Mouse (Mus musculus) kidney, embryonic 14.5 days (tissue): ENCODE measurements at regions not wholly inside any gene's neighbourhood (a gene's known extent, or its start where the extent isn't known, plus 50 kb on each side); places are given as distances from the start of the nearest gene placed in this dataset.

ENCODE experiments used
- ATAC-seq: fragments of 200-750 bp; cut with Nextera tagmentation; 2 replicates; pipeline ENCODE4 v1.8.0; 2017; ENCODE audit warnings: moderate number of reproducible peaks, mild to moderate bottlenecking, moderate TSS enrichment, moderate library complexity; ENCODE audit not compliant: low FRiP score, low TSS enrichment
- H3K27ac ChIP-seq: fragments of 300-500 bp; sonication (generic); 2 replicates; pipeline ENCODE4 v1.5.1; 2014; ENCODE audit warnings: low read depth, mild to moderate bottlenecking, low read length, moderate library complexity, mixed read lengths
- H3K27me3 ChIP-seq: fragments of 300-500 bp; sonication (generic); 2 replicates; pipeline ENCODE4 v1.6.1; 2014; ENCODE audit warnings: mild to moderate bottlenecking, low read length; ENCODE audit not compliant: control insufficient read depth, insufficient read depth
- H3K36me3 ChIP-seq: fragments of 300-500 bp; sonication (generic); 2 replicates; pipeline ENCODE4 v1.6.1; 2014; ENCODE audit warnings: low read length, mixed read lengths; ENCODE audit not compliant: control insufficient read depth, insufficient read depth
- H3K4me1 ChIP-seq: fragments of 300-500 bp; sonication (generic); 2 replicates; pipeline ENCODE4 v1.6.1; 2014; ENCODE audit warnings: low read length, mixed read lengths; ENCODE audit not compliant: control insufficient read depth, insufficient read depth
- H3K4me2 ChIP-seq: fragments of 300-500 bp; sonication (generic); replicated peaks from 2 replicates; pipeline ENCODE4 v1.6.1; 2014; ENCODE audit warnings: low read depth, mild to moderate bottlenecking, low read length
- H3K4me3 ChIP-seq: fragments of 300-500 bp; sonication (generic); 2 replicates; pipeline ENCODE4 v1.5.1; 2014; ENCODE audit warnings: mild to moderate bottlenecking, low read length
- H3K9ac ChIP-seq: fragments of 300-500 bp; sonication (generic); 2 replicates; pipeline ENCODE4 v1.6.1; 2014; ENCODE audit warnings: low read depth, mild to moderate bottlenecking, low read length, moderate library complexity
- H3K9me3 ChIP-seq: fragments of 300-500 bp; sonication (generic); 2 replicates; pipeline ENCODE4 v1.6.1; 2016; ENCODE audit warnings: low read length; ENCODE audit not compliant: control insufficient read depth
- WGBS: fragments of 180-500 bp; shearing (Covaris S2); extraction: QIAGEN DNeasy Blood & Tissue Kit; methylation state at CpG from one replicate; pipeline ENCODE4 v1.1.7; 2014; 5-methylcytosine and 5-hydroxymethylcytosine counted together

- H3K4me3 ChIP-seq = no peak overlapping the region
- H3K36me3 ChIP-seq = no peaks in the 10 kb centered on the region
- no peak overlapping the region for H3K9ac ChIP-seq
- no peaks in the 10 kb centered on the region for H3K9me3 ChIP-seq
- no peaks in the 10 kb centered on the region for H3K4me1 ChIP-seq
- H3K27ac ChIP-seq = no peak overlapping the region
- no peak for ATAC-seq
- no peak overlapping the region for H3K4me2 ChIP-seq
- 71% methylated on average over 2 of the region's 2 CpGs for WGBS
- H3K27me3 ChIP-seq = no peaks in the 10 kb centered on the region
Observed at GRCm38 (mm10) chr12:97475751-97476150, 783.5 kb downstream of the Galc start.

- H3K9ac ChIP-seq = no peak overlapping the region
- no peak overlapping the region for H3K4me2 ChIP-seq
- H3K27me3 ChIP-seq = no peaks in the 10 kb centered on the region
- no peaks in the 10 kb centered on the region for H3K4me1 ChIP-seq
- ATAC-seq = no peak
- no peaks in the 10 kb centered on the region for H3K36me3 ChIP-seq
- no peaks in the 10 kb centered on the region for H3K9me3 ChIP-seq
- H3K4me3 ChIP-seq = no peak overlapping the region
- 48% methylated on average over 3 of the region's 3 CpGs for WGBS
- H3K27ac ChIP-seq = no peak overlapping the region
Observed at GRCm38 (mm10) chr12:97469183-97469582, 790.1 kb downstream of the Galc start.

GRCm38 (mm10) chr12:97436141-97436540 lies 823.1 kb downstream of the Galc start:
- H3K9ac ChIP-seq = no peak overlapping the region
- H3K27ac ChIP-seq = no peak overlapping the region
- H3K4me1 ChIP-seq = no peaks in the 10 kb centered on the region
- no peak overlapping the region for H3K4me3 ChIP-seq
- WGBS = 82% methylated on average over 3 of the region's 3 CpGs
- H3K36me3 ChIP-seq = no peaks in the 10 kb centered on the region
- no peak overlapping the region for H3K4me2 ChIP-seq
- H3K9me3 ChIP-seq = no peaks in the 10 kb centered on the region
- no peak for ATAC-seq
- no peaks in the 10 kb centered on the region for H3K27me3 ChIP-seq

DNA sequence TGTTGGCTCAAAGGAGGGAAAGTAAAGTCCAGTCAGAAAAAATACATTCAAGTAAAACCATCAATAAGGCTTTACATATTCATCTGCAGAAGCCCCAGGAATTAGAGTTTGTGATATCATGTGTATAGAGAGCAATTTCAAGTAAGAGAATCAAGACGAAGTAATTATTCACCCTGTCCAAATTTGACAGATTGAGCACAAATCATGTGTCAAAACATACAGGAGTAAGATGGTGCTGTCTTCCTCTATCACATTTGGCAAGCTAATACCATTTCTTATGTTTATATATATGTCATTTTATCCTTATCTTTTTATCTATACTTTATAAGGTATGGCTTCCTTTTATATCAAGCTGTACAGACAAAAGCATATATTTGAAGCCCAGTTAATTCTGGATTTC lies 825.2 kb downstream of the Galc start:
- H3K4me3 ChIP-seq = no peak overlapping the region
- H3K9me3 ChIP-seq = no peaks in the 10 kb centered on the region
- H3K27me3 ChIP-seq = no peaks in the 10 kb centered on the region
- H3K36me3 ChIP-seq = no peaks in the 10 kb centered on the region
- no peak overlapping the region for H3K4me2 ChIP-seq
- H3K27ac ChIP-seq = no peak overlapping the region
- ATAC-seq = no peak
- no peaks in the 10 kb centered on the region for H3K4me1 ChIP-seq
- 79% methylated on average over 1 of the region's 1 CpGs for WGBS
- no peak overlapping the region for H3K9ac ChIP-seq

- Histone ChIP-seq H3K9ac (no peak overlapping the region), H3K4me2 (no peak overlapping the region), H3K27me3 (no peaks in the 10 kb centered on the region), H3K9me3 (no peaks in the 10 kb centered on the region), H3K4me1 (no peaks in the 10 kb centered on the region), H3K36me3 (no peaks in the 10 kb centered on the region), H3K4me3 (no peak overlapping the region), H3K27ac (no peak overlapping the region)
- peak; percentile 92 for ATAC-seq
- WGBS = 39% methylated on average over 4 of the region's 4 CpGs
Observed at GRCm38 (mm10) chr12:97432704-97433103, 826.6 kb downstream of the Galc start.

DNA sequence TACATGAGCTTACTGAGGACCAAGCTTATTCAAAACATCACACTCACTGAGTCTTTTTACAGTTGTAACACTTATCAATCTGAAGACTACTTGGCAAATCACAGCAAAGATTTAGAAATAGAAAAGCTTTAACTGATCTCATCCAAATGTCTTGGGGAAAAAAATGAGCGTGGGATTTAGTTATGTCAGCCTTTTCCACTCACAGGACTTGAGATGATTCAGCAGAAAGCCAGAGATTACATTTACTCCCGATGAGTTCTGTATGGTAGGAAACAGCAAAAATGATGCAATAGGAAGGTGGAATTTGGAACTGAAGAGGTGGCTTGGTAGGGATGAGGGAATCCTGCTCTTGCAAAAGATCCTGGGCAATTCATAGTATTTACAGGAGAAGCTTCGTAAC lies 831.0 kb downstream of the Galc start:
- no peak overlapping the region for H3K9ac ChIP-seq
- no peaks in the 10 kb centered on the region for H3K9me3 ChIP-seq
- H3K27ac ChIP-seq = no peak overlapping the region
- 89% methylated on average over 3 of the region's 3 CpGs for whole genome bisulfite sequencing
- no peaks in the 10 kb centered on the region for H3K27me3 ChIP-seq
- no peak for ATAC-seq
- H3K36me3 ChIP-seq = no peaks in the 10 kb centered on the region
- no peak overlapping the region for H3K4me3 ChIP-seq
- H3K4me1 ChIP-seq = no peaks in the 10 kb centered on the region
- H3K4me2 ChIP-seq = no peak overlapping the region

- 88% methylated on average over 3 of the region's 3 CpGs for whole genome bisulfite sequencing
- Histone ChIP-seq H3K36me3 (no peaks in the 10 kb centered on the region), H3K27ac (no peak overlapping the region), H3K4me2 (no peak overlapping the region), H3K9me3 (no peaks in the 10 kb centered on the region), H3K27me3 (no peaks in the 10 kb centered on the region), H3K4me1 (no peaks in the 10 kb centered on the region), H3K9ac (no peak overlapping the region), H3K4me3 (no peak overlapping the region)
- no peak for ATAC-seq
Observed at GRCm38 (mm10) chr12:97424726-97425125, 834.5 kb downstream of the Galc start.

DNA sequence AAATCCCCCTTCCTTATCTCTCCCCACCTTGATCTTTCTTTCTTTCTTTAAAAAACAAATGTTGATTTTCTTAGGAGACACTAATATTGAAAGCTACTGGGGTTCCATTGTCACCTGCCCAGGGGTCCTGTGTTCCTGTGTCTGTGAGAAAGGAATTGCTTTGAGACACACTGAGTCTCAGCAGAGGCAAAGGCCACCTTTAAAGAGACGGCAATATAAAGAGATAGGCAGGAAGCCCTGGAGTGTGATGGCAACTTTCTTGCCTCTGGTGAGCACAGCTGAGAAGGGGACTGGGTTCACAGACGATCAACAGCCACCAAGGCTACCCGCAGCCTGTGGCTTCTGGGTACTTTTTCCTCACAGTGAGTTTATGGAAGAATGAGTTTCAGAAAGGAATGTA lies 855.8 kb downstream of the Galc start:
- Histone ChIP-seq H3K9ac (no peak overlapping the region), H3K27me3 (no peaks in the 10 kb centered on the region), H3K27ac (no peak overlapping the region), H3K4me3 (no peak overlapping the region), H3K9me3 (no peaks in the 10 kb centered on the region), H3K4me2 (no peak overlapping the region), H3K36me3 (no peaks in the 10 kb centered on the region), H3K4me1 (no peaks in the 10 kb centered on the region; the same call in 1 of the 2 replicates)
- ATAC-seq = no peak
- 24% methylated on average over 3 of the region's 3 CpGs for WGBS

DNA sequence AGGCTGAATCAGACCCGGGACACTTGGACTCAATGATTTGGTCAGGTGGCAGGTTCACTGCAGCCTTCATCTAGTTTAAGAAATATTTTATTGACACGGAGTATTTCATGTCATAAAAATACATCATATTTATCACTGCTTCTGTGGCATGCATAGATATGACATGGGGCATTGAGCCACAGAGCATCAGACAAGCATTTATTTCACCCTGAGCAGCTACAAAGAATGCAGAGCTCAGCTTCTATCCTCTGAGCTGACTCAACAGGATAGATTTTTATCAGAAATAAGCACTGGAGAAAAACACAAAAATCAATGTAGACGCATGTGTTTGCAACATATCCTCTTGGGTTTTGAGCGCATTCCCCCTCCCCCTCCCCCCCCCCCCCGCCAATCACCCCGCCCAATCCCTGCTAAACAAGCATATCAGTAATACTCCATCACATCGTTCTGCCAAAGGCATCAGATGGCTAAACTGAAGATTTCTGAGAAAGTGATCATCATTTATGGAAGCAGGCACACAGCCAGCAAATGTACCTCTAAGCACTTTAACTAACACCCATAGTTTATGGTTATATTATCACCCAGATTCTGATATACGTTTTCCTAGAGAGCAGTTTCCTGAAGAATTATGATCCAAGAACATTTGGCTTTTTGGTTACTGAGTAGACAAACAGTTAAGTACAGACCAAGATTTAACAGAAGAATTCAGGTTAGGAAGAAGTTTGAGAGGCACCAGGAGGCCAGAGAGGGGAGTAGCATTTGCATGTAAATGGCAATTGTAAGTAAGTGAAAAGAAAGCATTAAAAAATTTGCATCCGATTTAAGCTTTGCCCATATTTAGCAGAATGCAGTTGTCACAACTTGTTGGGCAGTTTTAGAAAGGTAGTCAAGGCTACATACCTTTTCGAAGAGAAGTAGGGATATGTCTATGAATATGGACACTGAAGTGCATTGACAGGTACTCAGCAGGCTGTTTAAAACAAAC lies 856.6 kb downstream of the Galc start:
- Histone ChIP-seq H3K9ac (no peak overlapping the region), H3K27me3 (no peaks in the 10 kb centered on the region), H3K36me3 (no peaks in the 10 kb centered on the region), H3K27ac (no peak overlapping the region), H3K9me3 (no peaks in the 10 kb centered on the region), H3K4me3 (no peak overlapping the region), H3K4me1 (no peaks in the 10 kb centered on the region; the same call in 1 of the 2 replicates), H3K4me2 (no peak overlapping the region)
- WGBS = 25% methylated on average over 9 of the region's 10 CpGs
- ATAC-seq = no peak
